Mouse (Mus musculus): ENCODE measurements around the gene Prelp. TPM values are rescaled to one million over a fixed set of nuclear protein-coding genes. Genes with fewer than 3 reads are reported as not detected.
A peak's percentile ranks its signal among the peaks of the same experiment; 100 is the strongest.

The Prelp gene
- polyA plus RNA-seq, 1 experiment from 2014 or later = 13.2 TPM

GRCm38 (mm10) chr1:133899043-133899542 lies 22.1 kb downstream of the Prelp start:
- Histone ChIP-seq H3K36me3 (ENCODE audit: control insufficient read depth, insufficient read depth, low read length) (no peaks in the 10 kb centered on the region), H3K9me3 (ENCODE audit: control insufficient read depth, low read length) (no peaks in the 10 kb centered on the region), H3K4me2 (ENCODE audit: low read depth, low read length) (no peak overlapping the region), H3K27ac (replicated peaks; ENCODE audit: low read depth, low read length) (no peak overlapping the region), H3K4me1 (ENCODE audit: control insufficient read depth, insufficient read depth, low read length) (peaks cover 5% of the 10 kb centered on the region), H3K4me3 (ENCODE audit: low read depth, low read length) (no peak overlapping the region), H3K9ac (ENCODE audit: low read depth, low read length) (no peak overlapping the region), H3K27me3 (replicated peaks; ENCODE audit: control insufficient read depth, insufficient read depth, low read length) (no peaks in the 10 kb centered on the region)
- 70% methylated on average over 9 of the region's 9 CpGs for WGBS
- no peak for ATAC-seq (ENCODE audit: low read depth)
- no peak for DNase-seq (ENCODE audit: low spot score)

GRCm38 (mm10) chr1:133897293-133897692 lies 23.9 kb downstream of the Prelp start:
- no peaks in the 10 kb centered on the region for H3K9me3 ChIP-seq (ENCODE audit: control insufficient read depth, low read length)
- no peaks in the 10 kb centered on the region for H3K27me3 ChIP-seq (replicated peaks; ENCODE audit: control insufficient read depth, insufficient read depth, low read length)
- no peak overlapping the region for H3K9ac ChIP-seq (ENCODE audit: low read depth, low read length)
- H3K4me1 ChIP-seq (ENCODE audit: control insufficient read depth, insufficient read depth, low read length) = peaks cover 16% of the 10 kb centered on the region
- DNase-seq (ENCODE audit: low spot score) = no peak
- no peak overlapping the region for H3K27ac ChIP-seq (replicated peaks; ENCODE audit: low read depth, low read length)
- H3K4me2 ChIP-seq (ENCODE audit: low read depth, low read length) = no peak overlapping the region
- H3K36me3 ChIP-seq (ENCODE audit: control insufficient read depth, insufficient read depth, low read length) = no peaks in the 10 kb centered on the region
- WGBS = 68% methylated on average over 6 of the region's 6 CpGs
- H3K4me3 ChIP-seq (ENCODE audit: low read depth, low read length) = no peak overlapping the region
- no peak for ATAC-seq (ENCODE audit: low read depth)

DNA sequence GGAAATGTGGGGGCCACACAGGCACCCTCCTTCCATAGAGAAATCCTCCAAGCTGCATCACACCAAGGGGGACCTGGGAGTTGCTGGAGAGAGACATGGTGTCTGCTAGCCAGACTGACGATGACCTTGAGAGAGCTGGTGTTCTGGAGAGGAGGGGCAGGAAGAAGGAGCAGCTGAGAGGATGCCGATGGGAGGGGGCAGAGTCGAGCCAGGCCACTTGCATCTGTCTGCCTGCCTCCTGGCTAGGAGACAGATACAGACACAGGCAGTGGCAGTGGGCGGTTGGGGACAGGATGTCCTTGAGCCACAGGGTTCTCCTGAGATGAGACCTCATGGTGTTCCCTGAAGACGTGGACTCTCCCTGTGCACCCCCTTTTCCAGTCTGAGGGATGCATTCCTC lies 29.7 kb downstream of the Prelp start:
- WGBS = 26% methylated on average over 5 of the region's 5 CpGs
- no peak for ATAC-seq (ENCODE audit: low read depth)
- H3K4me3 ChIP-seq (ENCODE audit: low read depth, low read length) = no peak overlapping the region
- no peak overlapping the region for H3K27ac ChIP-seq (replicated peaks; ENCODE audit: low read depth, low read length)
- DNase-seq (ENCODE audit: low spot score) = peak; percentile 73
- H3K9me3 ChIP-seq (ENCODE audit: control insufficient read depth, low read length) = no peaks in the 10 kb centered on the region
- H3K4me2 ChIP-seq (ENCODE audit: low read depth, low read length) = no peak overlapping the region
- peaks cover 48% of the 10 kb centered on the region for H3K4me1 ChIP-seq (ENCODE audit: control insufficient read depth, insufficient read depth, low read length)
- H3K9ac ChIP-seq (ENCODE audit: low read depth, low read length) = no peak overlapping the region
- no peaks in the 10 kb centered on the region for H3K36me3 ChIP-seq (ENCODE audit: control insufficient read depth, insufficient read depth, low read length)
- no peaks in the 10 kb centered on the region for H3K27me3 ChIP-seq (replicated peaks; ENCODE audit: control insufficient read depth, insufficient read depth, low read length)

- 13% methylated on average over 20 of the region's 20 CpGs for WGBS
- no peaks in the 10 kb centered on the region for H3K27me3 ChIP-seq (replicated peaks; ENCODE audit: control insufficient read depth, insufficient read depth, low read length)
- no peak for DNase-seq (ENCODE audit: low spot score)
- no peaks in the 10 kb centered on the region for H3K36me3 ChIP-seq (ENCODE audit: control insufficient read depth, insufficient read depth, low read length)
- ATAC-seq (ENCODE audit: low read depth) = 0 out of 2 replicates have a peak, but pooled peaks have one; percentile 22
- H3K9me3 ChIP-seq (ENCODE audit: control insufficient read depth, low read length) = no peaks in the 10 kb centered on the region
- peak overlapping the region; percentile 46 for H3K4me2 ChIP-seq (ENCODE audit: low read depth, low read length)
- peaks cover 48% of the 10 kb centered on the region for H3K4me1 ChIP-seq (ENCODE audit: control insufficient read depth, insufficient read depth, low read length)
- 0 out of 2 replicates have a peak overlapping the region, but pooled peaks have one; percentile 4 for H3K4me3 ChIP-seq (ENCODE audit: low read depth, low read length)
- H3K27ac ChIP-seq (replicated peaks; ENCODE audit: low read depth, low read length) = no peak overlapping the region
- H3K9ac ChIP-seq (ENCODE audit: low read depth, low read length) = peak overlapping the region; percentile 28; the same call in 1 of the 2 replicates
Measured at GRCm38 (mm10) chr1:133889949-133890598, 31.1 kb downstream of the Prelp start.

DNA sequence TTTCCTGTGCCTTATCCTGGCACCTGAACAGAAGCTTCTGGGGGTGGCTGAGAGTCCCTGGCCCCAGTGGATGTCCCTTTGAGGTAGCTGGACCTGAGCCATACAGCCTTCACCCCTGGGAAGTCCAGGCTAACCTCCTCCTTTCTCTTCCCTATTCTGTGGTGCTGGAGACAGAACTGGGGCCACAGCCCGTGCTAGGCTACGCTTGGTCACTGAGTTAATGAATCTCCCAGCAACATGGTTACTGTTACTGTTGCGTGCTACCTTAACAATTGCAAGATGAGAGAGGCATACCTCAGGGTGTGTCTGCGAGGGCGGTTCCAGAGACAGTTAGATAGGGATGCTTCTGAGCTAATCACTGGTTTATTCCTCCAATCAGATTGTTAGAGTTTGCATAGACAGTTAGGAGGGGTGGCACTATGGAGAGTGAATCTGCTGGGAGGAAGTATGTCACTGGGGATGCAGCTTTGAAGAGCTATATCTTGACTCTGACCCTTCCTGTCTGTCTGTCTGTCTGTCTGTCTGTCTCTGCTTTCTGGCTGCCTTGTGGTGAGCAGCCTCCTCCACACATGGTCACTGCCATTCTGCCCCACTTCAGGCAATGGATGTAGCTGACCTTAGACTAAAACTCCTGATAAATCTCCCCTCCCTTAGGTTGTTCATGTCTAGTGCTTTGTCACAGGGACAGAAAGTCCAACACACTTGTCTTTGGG lies 33.5 kb downstream of the Prelp start:
- WGBS = 79% methylated on average over 5 of the region's 5 CpGs
- H3K36me3 ChIP-seq (ENCODE audit: control insufficient read depth, insufficient read depth, low read length) = no peaks in the 10 kb centered on the region
- H3K9me3 ChIP-seq (ENCODE audit: control insufficient read depth, low read length) = no peaks in the 10 kb centered on the region
- peaks cover 38% of the 10 kb centered on the region for H3K4me1 ChIP-seq (ENCODE audit: control insufficient read depth, insufficient read depth, low read length)
- no peak overlapping the region for H3K27ac ChIP-seq (replicated peaks; ENCODE audit: low read depth, low read length)
- no peak overlapping the region for H3K9ac ChIP-seq (ENCODE audit: low read depth, low read length)
- no peak overlapping the region for H3K4me3 ChIP-seq (ENCODE audit: low read depth, low read length)
- no peaks in the 10 kb centered on the region for H3K27me3 ChIP-seq (replicated peaks; ENCODE audit: control insufficient read depth, insufficient read depth, low read length)
- DNase-seq (ENCODE audit: low spot score) (no peak), ATAC-seq (ENCODE audit: low read depth) (no peak)
- H3K4me2 ChIP-seq (ENCODE audit: low read depth, low read length) = no peak overlapping the region

GRCm38 (mm10) chr1:133887044-133887443 lies 34.2 kb downstream of the Prelp start:
- H3K4me3 ChIP-seq (ENCODE audit: low read depth, low read length) = no peak overlapping the region
- 2% methylated on average over 8 of the region's 8 CpGs for WGBS
- H3K9ac ChIP-seq (ENCODE audit: low read depth, low read length) = no peak overlapping the region
- peak; percentile 34; the same call in 1 of the 2 replicates for ATAC-seq (ENCODE audit: low read depth)
- H3K27me3 ChIP-seq (replicated peaks; ENCODE audit: control insufficient read depth, insufficient read depth, low read length) = no peaks in the 10 kb centered on the region
- H3K9me3 ChIP-seq (ENCODE audit: control insufficient read depth, low read length) = no peaks in the 10 kb centered on the region
- peak; percentile 76 for DNase-seq (ENCODE audit: low spot score)
- no peak overlapping the region for H3K27ac ChIP-seq (replicated peaks; ENCODE audit: low read depth, low read length)
- no peak overlapping the region for H3K4me2 ChIP-seq (ENCODE audit: low read depth, low read length)
- H3K36me3 ChIP-seq (ENCODE audit: control insufficient read depth, insufficient read depth, low read length) = no peaks in the 10 kb centered on the region
- H3K4me1 ChIP-seq (ENCODE audit: control insufficient read depth, insufficient read depth, low read length) = peaks cover 36% of the 10 kb centered on the region

- H3K4me3 ChIP-seq (ENCODE audit: low read depth, low read length) = no peak overlapping the region
- H3K27ac ChIP-seq (replicated peaks; ENCODE audit: low read depth, low read length) = no peak overlapping the region
- no peaks in the 10 kb centered on the region for H3K27me3 ChIP-seq (replicated peaks; ENCODE audit: control insufficient read depth, insufficient read depth, low read length)
- DNase-seq (ENCODE audit: low spot score) (no peak), ATAC-seq (ENCODE audit: low read depth) (no peak)
- no peak overlapping the region for H3K9ac ChIP-seq (ENCODE audit: low read depth, low read length)
- WGBS = 36% methylated on average over 6 of the region's 6 CpGs
- no peaks in the 10 kb centered on the region for H3K9me3 ChIP-seq (ENCODE audit: control insufficient read depth, low read length)
- no peaks in the 10 kb centered on the region for H3K36me3 ChIP-seq (ENCODE audit: control insufficient read depth, insufficient read depth, low read length)
- no peak overlapping the region for H3K4me2 ChIP-seq (ENCODE audit: low read depth, low read length)
- peaks cover 38% of the 10 kb centered on the region for H3K4me1 ChIP-seq (ENCODE audit: control insufficient read depth, insufficient read depth, low read length)
Measured at GRCm38 (mm10) chr1:133886431-133886830, 34.8 kb downstream of the Prelp start.

- ATAC-seq (ENCODE audit: low read depth) = no peak
- no peak for DNase-seq (ENCODE audit: low spot score)
- Histone ChIP-seq H3K4me3 (ENCODE audit: low read depth, low read length) (no peak overlapping the region), H3K4me2 (ENCODE audit: low read depth, low read length) (no peak overlapping the region), H3K27ac (replicated peaks; ENCODE audit: low read depth, low read length) (no peak overlapping the region), H3K4me1 (ENCODE audit: control insufficient read depth, insufficient read depth, low read length) (peaks cover 32% of the 10 kb centered on the region), H3K9me3 (ENCODE audit: control insufficient read depth, low read length) (no peaks in the 10 kb centered on the region), H3K36me3 (ENCODE audit: control insufficient read depth, insufficient read depth, low read length) (no peaks in the 10 kb centered on the region), H3K9ac (ENCODE audit: low read depth, low read length) (no peak overlapping the region), H3K27me3 (replicated peaks; ENCODE audit: control insufficient read depth, insufficient read depth, low read length) (no peaks in the 10 kb centered on the region)
- 90% methylated on average over 6 of the region's 7 CpGs for WGBS
Measured at GRCm38 (mm10) chr1:133885811-133886210, 35.4 kb downstream of the Prelp start.

Data from embryonic facial prominence, embryonic 14.5 days (tissue).